Mouse (Mus musculus): ENCODE data around the gene Fam89b.

Fam89b gene

GRCm38 (mm10) chr19:5739446-5739845 lies 10.0 kb upstream of the Fam89b start:
- no peak for DNase-seq

GRCm38 (mm10) chr19:5734325-5734724 lies 4.9 kb upstream of the Fam89b start:
- DNase-seq = no peak

GRCm38 (mm10) chr19:5731264-5731978 lies 2.0 kb upstream of the Fam89b start:
- peak; percentile 93 to 96 for DNase-seq

GRCm38 (mm10) chr19:5730314-5731186 lies 1.1 kb upstream of the Fam89b start:
- peak; percentile 50 to 66 for DNase-seq

- DNase-seq = peak; percentile 51 to 78
These were observed 616 bp downstream of the Fam89b start for GRCm38 (mm10) chr19:5728631-5729443.

GRCm38 (mm10) chr19:5727701-5728100 lies 1.8 kb downstream of the Fam89b start:
- DNase-seq = peak; percentile 90 to 92

GRCm38 (mm10) chr19:5726961-5727578 lies 2.4 kb downstream of the Fam89b start:
- DNase-seq = no peak

- peak in 1 of 2 experiments; percentile 68 for DNase-seq
These were observed 3.5 kb downstream of the Fam89b start, which contains the start of gene Ehbp1l1 for GRCm38 (mm10) chr19:5725767-5726515. Ehbp1l1 (minus strand) TSS chr19:5726317.

- DNase-seq = no peak
These were observed 4.3 kb downstream of the Fam89b start for GRCm38 (mm10) chr19:5725029-5725707.

- no peak for DNase-seq
These were observed 4.9 kb downstream of the Fam89b start for GRCm38 (mm10) chr19:5724549-5724941.

GRCm38 (mm10) chr19:5723934-5724548 lies 5.4 kb downstream of the Fam89b start:
- DNase-seq = no peak

GRCm38 (mm10) chr19:5722848-5723425 lies 6.5 kb downstream of the Fam89b start:
- no peak for DNase-seq

- no peak for DNase-seq
These were observed 8.2 kb downstream of the Fam89b start for GRCm38 (mm10) chr19:5721233-5721632.

- peak in 1 of 2 experiments; percentile 48 for DNase-seq
These were observed 12.5 kb downstream of the Fam89b start for GRCm38 (mm10) chr19:5716955-5717354.

GRCm38 (mm10) chr19:5715793-5716688 lies 13.4 kb downstream of the Fam89b start:
- peak; percentile 65 to 75 for DNase-seq

GRCm38 (mm10) chr19:5713730-5714129 lies 15.7 kb downstream of the Fam89b start:
- no peak for DNase-seq

GRCm38 (mm10) chr19:5713255-5713654 lies 16.2 kb downstream of the Fam89b start:
- no peak for DNase-seq

GRCm38 (mm10) chr19:5711907-5712460 lies 17.5 kb downstream of the Fam89b start:
- no peak for DNase-seq

GRCm38 (mm10) chr19:5711218-5711617 lies 18.2 kb downstream of the Fam89b start:
- peak; percentile 73 to 89 for DNase-seq
